Mouse (Mus musculus): Measurements from ENCODE around the gene Sirpb1b. TPM values are rescaled to one million over a fixed set of nuclear protein-coding genes. Genes with fewer than 3 reads are reported as not detected.

Sirpb1b gene
- polyA plus RNA-seq, 1 experiment from 2014 or later: not detected

Other genes starting within 250 kb of the Sirpb1b start
- not detected in 2 replicates for gene Gm9733, start 242.8 kb downstream of the Sirpb1b start, polyA plus RNA-seq (2015; fragmentation: Nextera tagmentation; extraction: Ambion mirVana)
- not detected in 2 replicates for gene Sirpb1a, start 148.5 kb downstream of the Sirpb1b start, polyA plus RNA-seq (2015; fragmentation: Nextera tagmentation; extraction: Ambion mirVana)

All from neural tube, embryonic 15.5 days (tissue).